Mouse (Mus musculus) heart, postnatal 36 days (tissue): ENCODE results near the gene Gm5458. TPM values are rescaled to one million over a fixed set of nuclear protein-coding genes. Genes with fewer than 3 reads are reported as not detected.
"Not testable (repeated sequence)": the region's sequence is repeated elsewhere in the genome, so short reads cannot be mapped to it uniquely, and the experiment has no call there.

Experiments used
- DNase-seq, 2 experiments: peaks; one replicate each; pipeline ENCODE4 v3.0.0; 2021 to 2022
- intact Hi-C: fragments of 180-260 bp; cut with DNase I; formaldehyde crosslinking; loops from one replicate; pipeline ENCODE4 v1.15.1; 2025
- total RNA-seq, 2 experiments: library from RNA; stranded (reverse); gene quantifications; 2 replicates each; pipeline ENCODE4 v1.2.3; 2021

Gene Gm5458
- total RNA-seq = not detected

DNA sequence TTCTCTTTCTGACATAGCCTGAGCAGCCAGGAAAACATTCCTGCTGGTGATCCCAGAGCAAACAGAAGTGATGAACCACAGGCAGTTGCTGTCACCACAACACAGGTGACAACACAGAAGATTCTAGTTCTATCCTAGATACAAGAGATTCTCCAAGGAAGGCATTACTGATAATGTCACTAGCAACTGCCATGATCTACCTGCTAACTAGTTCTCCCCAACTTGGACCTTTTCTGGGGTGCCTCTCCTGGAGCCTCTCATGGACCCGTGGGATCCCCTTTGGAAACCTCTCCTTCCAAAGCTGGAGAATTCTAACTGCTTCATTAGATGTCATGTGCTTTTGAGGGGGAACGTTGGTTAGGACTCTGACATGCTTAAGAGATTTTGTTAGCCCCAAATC lies at the start of gene Gm5458:
Gm5458 (minus strand) TSS at position 101 of the 400 bp plus-strand sequence.
- intact Hi-C loops, DNase-seq: not testable (repeated sequence)

DNA sequence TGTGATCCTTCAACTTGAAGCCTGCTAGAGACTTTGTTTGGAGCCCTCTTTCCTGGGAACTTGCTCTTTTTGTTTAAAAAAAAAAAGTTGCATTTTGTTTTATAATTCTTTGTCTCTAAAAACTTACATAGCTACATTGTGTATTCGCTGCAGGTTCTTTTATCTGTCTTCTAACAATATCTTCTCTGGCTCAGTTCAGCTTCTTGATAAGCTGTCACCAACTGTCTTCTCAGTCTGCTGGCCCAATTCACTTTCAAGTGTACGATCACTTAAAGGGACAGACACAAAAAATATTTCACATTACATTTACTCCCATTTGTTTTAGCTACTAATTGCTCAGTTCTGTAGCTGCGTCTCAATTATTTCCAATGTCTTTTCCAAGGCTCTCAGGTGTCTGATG lies 43.9 kb upstream of the Gm5458 start:
- intact Hi-C loops = no loop called here
- no peak for DNase-seq

DNA sequence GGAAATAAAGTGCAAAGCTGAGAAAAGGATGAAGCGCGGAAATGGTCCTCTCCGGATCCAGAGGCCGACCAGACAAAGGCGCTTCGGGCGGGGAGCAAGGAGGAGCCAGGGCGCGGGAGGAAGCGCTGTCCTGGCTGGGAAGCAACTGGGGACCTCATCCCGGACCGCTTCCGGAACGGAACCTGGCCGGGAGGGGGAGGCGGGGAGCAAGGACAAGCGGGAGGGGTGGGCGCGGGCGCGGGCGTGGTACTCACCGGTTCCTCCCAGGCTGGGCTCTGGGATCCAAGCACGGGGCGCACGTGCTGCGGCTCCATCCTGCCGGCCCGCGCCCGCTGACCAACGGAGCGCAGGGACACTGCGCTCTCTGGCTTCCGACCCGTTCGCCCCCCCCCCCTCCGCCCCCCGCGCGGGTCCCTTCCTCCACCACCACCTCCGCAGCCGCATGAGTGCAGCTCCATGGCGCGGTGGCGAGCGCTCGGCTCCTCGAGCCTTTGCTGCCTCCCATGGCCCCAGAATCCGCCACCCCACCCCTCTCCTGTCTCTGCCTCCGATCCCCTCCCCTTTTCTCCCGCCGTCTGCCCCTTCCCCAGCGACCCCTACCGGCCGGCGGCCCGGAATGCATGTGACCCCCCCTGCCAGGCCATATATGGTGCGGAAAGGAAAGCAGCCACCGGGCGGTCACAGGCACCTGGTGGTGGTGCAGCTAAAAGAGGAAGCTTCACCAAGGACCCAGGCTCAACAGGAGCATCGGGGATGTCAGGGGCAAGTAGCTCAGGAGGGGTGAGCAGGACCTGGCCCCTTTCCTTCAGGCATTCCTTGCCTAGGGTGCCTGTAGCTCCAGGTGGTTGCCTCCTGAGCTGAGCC lies 17.3 kb downstream of the Gm5458 start, which contains the start of gene Gm2237:
Gm2237 (minus strand) TSS at position 332 of the 864 bp plus-strand sequence.
- peak; percentile 39 to 48 for DNase-seq
- intact Hi-C loops = not testable (repeated sequence)

DNA sequence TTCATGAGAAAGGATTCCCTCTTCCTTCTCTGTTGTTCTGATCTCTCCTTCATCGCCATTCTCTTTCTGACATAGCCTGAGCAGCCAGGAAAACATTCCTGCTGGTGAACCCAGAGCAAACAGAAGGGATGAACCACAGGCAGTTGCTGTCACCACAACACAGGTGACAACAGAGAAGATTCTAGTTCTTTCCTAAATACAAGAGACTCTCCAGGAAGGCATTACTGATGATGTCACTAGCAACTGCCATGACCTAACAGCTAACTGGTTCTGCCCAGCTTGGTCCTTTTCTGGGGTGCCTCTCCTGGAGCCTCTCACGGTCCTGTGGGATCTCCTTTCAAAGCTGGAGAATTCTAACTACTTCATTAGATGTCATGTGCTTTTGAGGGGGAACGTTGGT lies 52.5 kb downstream of the Gm5458 start, which contains the start of gene Gm2244:
Gm2244 (minus strand) TSS at position 101 of the 400 bp plus-strand sequence.
- intact Hi-C loops = not testable (repeated sequence)

More for the DNA sequence above, 52.5 kb downstream of the Gm5458 start, which contains the start of gene Gm2244:
- DNase-seq = not testable (repeated sequence)

Other genes starting within 250 kb of the Gm5458 start
- gene Gm21738, start 183.7 kb downstream of the Gm5458 start, total RNA-seq = not detected
- not detected for gene Gm2244, start 52.6 kb downstream of the Gm5458 start, total RNA-seq
- gene Gm2237, start 17.4 kb downstream of the Gm5458 start, total RNA-seq = under 1 TPM; 0.33 to 0.43 TPM
- 10 to 100 TPM; 35.0 to 36.3 TPM for gene Nid2, start 148.7 kb upstream of the Gm5458 start, total RNA-seq
- 10 to 100 TPM; 71.0 to 75.8 TPM for gene Rtraf, start 221.2 kb upstream of the Gm5458 start, total RNA-seq